ENCODE assay signal across 32 mouse cellular contexts in genomic region chr7:122726376-122726775, GRCm38 (mm10). TPM values are rescaled to one million over a fixed set of nuclear protein-coding genes. Genes with fewer than 3 reads are reported as not detected.
"Had no signal": no experiment of that assay in that cellular context is flagged by ENCODE, and none has a peak within 500 bp of the region (broad histone marks: within the 10 kb centered on the region; RNA-seq: fewer than 3 reads in every experiment).

No protein-coding gene starts in this region.

- H3K36me3 ChIP-seq: heart, embryonic 10.5 days; heart, embryonic 12.5 days; hindbrain, embryonic 10.5 days; hindbrain, embryonic 12.5 days; intestine, embryonic 15.5 days; limb, embryonic 13.5 days; limb, embryonic 15.5 days; liver, embryonic 12.5 days had no signal

- DNase-seq: gastrocnemius, adult 2 months; gastrocnemius, postnatal 10 days; gastrocnemius, postnatal 25 days; heart, adult 18-20 months; heart, postnatal 10 days; heart, postnatal 4 days; kidney, adult 18-20 months; kidney, adult 8-10 months; kidney, postnatal 10 days; kidney, postnatal 25 days; kidney, postnatal 4 days; layer of hippocampus, adult 9-11 months; layer of hippocampus, postnatal 36 days had no signal

- H3K4me3 ChIP-seq: gastrocnemius, adult 2 months; heart, embryonic 10.5 days; heart, embryonic 12.5 days; hindbrain, embryonic 10.5 days; hindbrain, embryonic 12.5 days; intestine, embryonic 15.5 days; limb, embryonic 13.5 days; limb, embryonic 15.5 days; liver, embryonic 12.5 days had no signal

- H3K27me3 ChIP-seq: heart, embryonic 12.5 days; hindbrain, embryonic 12.5 days; intestine, embryonic 15.5 days; limb, embryonic 13.5 days; limb, embryonic 15.5 days; liver, embryonic 12.5 days had no signal

- H3K4me1 ChIP-seq: hindbrain, embryonic 12.5 days; intestine, embryonic 15.5 days; limb, embryonic 15.5 days; liver, embryonic 12.5 days had no signal

- H3K27ac ChIP-seq: gastrocnemius, adult 2 months; heart, embryonic 10.5 days; hindbrain, embryonic 10.5 days; hindbrain, embryonic 12.5 days; hindbrain, embryonic 14.5 days; intestine, embryonic 15.5 days; limb, embryonic 13.5 days; limb, embryonic 15.5 days; liver, embryonic 12.5 days; liver, embryonic 14.5 days had no signal

- H3K9me3 ChIP-seq: heart, embryonic 10.5 days; heart, embryonic 12.5 days; hindbrain, embryonic 10.5 days; hindbrain, embryonic 12.5 days; intestine, embryonic 15.5 days; limb, embryonic 13.5 days; limb, embryonic 15.5 days; liver, embryonic 12.5 days had no signal

RNA-seq across cellular contexts. Expression of gene Cacng3, which starts 56.1 kb away (rescaled TPM):
- total RNA-seq: gastrocnemius, adult 2 months; gastrocnemius, postnatal 25 days; gastrocnemius, postnatal 4 days; granulocyte monocyte progenitor cell, adult 5-6 weeks; heart, adult 18-20 months; heart, adult 8-10 months; heart, postnatal 25 days; liver, adult 2 months had no signal
- polyA plus RNA-seq: heart, embryonic 10.5 days; heart, embryonic 12.5 days; inflammation-experienced regulatory T-cells, adult 6 months; intestine, postnatal 0 days; kidney, embryonic 14.5 days; limb, embryonic 11.5 days; limb, embryonic 13.5 days; liver, adult 2 months; liver, embryonic 12.5 days; liver, embryonic 14.5 days had no signal
